Mouse (Mus musculus) left cerebral cortex, postnatal 36 days (tissue): Measurements from ENCODE around the gene Bid. TPM values are rescaled to one million over a fixed set of nuclear protein-coding genes. Genes with fewer than 3 reads are reported as not detected.
"Not testable (repeated sequence)": the region's sequence is repeated elsewhere in the genome, so short reads cannot be mapped to it uniquely, and the experiment has no call there.

Experiments used
- DNase-seq, 2 experiments: peaks; one replicate each; pipeline ENCODE4 v3.0.0; 2021 to 2022; ENCODE audit warnings: low spot score in 2 of 2, mixed read lengths in 1 of 2
- intact Hi-C: fragments of 180-260 bp; cut with DNase I; formaldehyde crosslinking; loops from one replicate; pipeline ENCODE4 v1.15.1; 2025
- total RNA-seq, 2 experiments: library from RNA; stranded (reverse); gene quantifications; 2 replicates each; pipeline ENCODE4 v1.2.3; 2021

The Bid gene
- total RNA-seq, 2 experiments from 2014 or later: 10.0 to 12.4 TPM

GRCm38 (mm10) chr6:120850720-120851119 lies 65.9 kb downstream of the Bid start:
- DNase-seq, intact Hi-C loops: not testable (repeated sequence)

Other genes with a start within 250 kb of the Bid start
- gene Slc25a18, start 143.3 kb downstream of the Bid start, total RNA-seq: 10 to 100 TPM; 59.5 to 70.6 TPM
- 100 to 1,000 TPM; 539 to 601 TPM for gene Atp6v1e1, start 94.1 kb downstream of the Bid start, total RNA-seq
- 10 to 100 TPM; 45.5 to 55.5 TPM for gene Bcl2l13, start 80.6 kb downstream of the Bid start, total RNA-seq
- 100 to 1,000 TPM; 100 to 150 TPM for gene Mical3, start 214.1 kb upstream of the Bid start, total RNA-seq